Mouse (Mus musculus) spleen, adult 2 months (tissue): ENCODE results near the gene Gm17018. TPM values are rescaled to one million over a fixed set of nuclear protein-coding genes. Genes with fewer than 3 reads are reported as not detected.

ENCODE experiments used
- DNase-seq, 2 experiments: peaks; one replicate each; pipeline versions ENCODE4 v3.0.0 to v3.0.0-alpha.2; 2012 to 2021; ENCODE audit warnings: low spot score in 2 of 2, low read depth in 1 of 2
- H3K27ac ChIP-seq: fragments of 200-500 bp; 2 replicates; pipeline ENCODE4 v1.5.1; 2012; ENCODE audit warnings: low read length, inconsistent platforms; ENCODE audit not compliant: insufficient read depth
- H3K27me3 ChIP-seq: fragments of 200-500 bp; 2 replicates; pipeline ENCODE4 v1.6.1; 2012; ENCODE audit warnings: mild to moderate bottlenecking, moderate library complexity, low read length, inconsistent platforms; ENCODE audit not compliant: control insufficient read depth, insufficient read depth
- H3K36me3 ChIP-seq: fragments of 200-500 bp; 2 replicates; pipeline ENCODE4 v1.6.1; 2012; ENCODE audit warnings: mild to moderate bottlenecking, low read length, inconsistent platforms; ENCODE audit not compliant: control insufficient read depth, insufficient read depth
- H3K4me1 ChIP-seq: fragments of 200-500 bp; 2 replicates; pipeline ENCODE4 v1.6.1; 2011; ENCODE audit warnings: inconsistent platforms; ENCODE audit not compliant: control insufficient read depth, insufficient read depth, insufficient read length
- H3K4me3 ChIP-seq: fragments of 200-500 bp; 2 replicates; pipeline ENCODE4 v1.5.1; 2011; ENCODE audit warnings: mild to moderate bottlenecking, inconsistent platforms; ENCODE audit not compliant: insufficient read depth, insufficient read length; ENCODE audit errors: extremely low read depth
- CTCF ChIP-seq: fragments of 200-500 bp; IDR thresholded peaks from 2 replicates; pipeline ENCODE4 v1.5.1; 2011; ENCODE audit warnings: mild to moderate bottlenecking, inconsistent platforms; ENCODE audit not compliant: insufficient read depth, insufficient read length, insufficient replicate concordance; ENCODE audit errors: extremely low read depth
- POLR2A ChIP-seq: fragments of 200-500 bp; IDR thresholded peaks from 2 replicates; pipeline ENCODE4 v1.6.1; 2011; ENCODE audit warnings: low read depth, low read length, inconsistent platforms
- WGBS: fragments of 180-500 bp; shearing (Covaris S2); methylation state at CpG from one replicate; pipeline ENCODE4 v1.1.7; 2018; 5-methylcytosine and 5-hydroxymethylcytosine counted together
- polyA plus RNA-seq: library from polyadenylated mRNA; depleted of rRNA; stranded (reverse); fragments of >200 nt; gene quantifications from 2 replicates; pipeline ENCODE4 v1.2.3, GENCODE M21; 2012; rRNA removed

Gm17018 gene
- polyA plus RNA-seq, 1 experiment = 2.3 TPM

- no peaks in the 10 kb centered on the region for H3K27me3 ChIP-seq
- no peak for DNase-seq
- H3K4me3 ChIP-seq = no peak overlapping the region
- H3K36me3 ChIP-seq = no peaks in the 10 kb centered on the region
- no peak for TF ChIP-seq POLR2A
- H3K27ac ChIP-seq = no peak overlapping the region
- no peaks in the 10 kb centered on the region; the same call in 1 of the 2 replicates for H3K4me1 ChIP-seq
- WGBS = 87% methylated on average over 14 of the region's 14 CpGs
These were observed 59.5 kb downstream of the Gm17018 start for GRCm38 (mm10) chr19:45619744-45620501.

- no peaks in the 10 kb centered on the region for H3K36me3 ChIP-seq
- no peak overlapping the region for H3K4me3 ChIP-seq
These were observed 60.6 kb downstream of the Gm17018 start for GRCm38 (mm10) chr19:45621061-45621460.

GRCm38 (mm10) chr19:45622144-45622543 lies 61.7 kb downstream of the Gm17018 start:
- peaks cover 1% of the 10 kb centered on the region; the same call in 1 of the 2 replicates for H3K36me3 ChIP-seq
- H3K4me3 ChIP-seq = no peak overlapping the region
- H3K27ac ChIP-seq = no peak overlapping the region
- no peaks in the 10 kb centered on the region for H3K27me3 ChIP-seq
- DNase-seq = no peak
- 96% methylated on average over 5 of the region's 5 CpGs for WGBS
- H3K4me1 ChIP-seq = no peaks in the 10 kb centered on the region; the same call in 1 of the 2 replicates
- TF ChIP-seq POLR2A (no peak), CTCF (no peak)

More at GRCm38 (mm10) chr19:45621061-45621460, 60.6 kb downstream of the Gm17018 start:
- no peak overlapping the region for H3K27ac ChIP-seq
- no peaks in the 10 kb centered on the region for H3K27me3 ChIP-seq
- WGBS = 91% methylated on average over 7 of the region's 7 CpGs
- no peak for DNase-seq
- H3K4me1 ChIP-seq = no peaks in the 10 kb centered on the region; the same call in 1 of the 2 replicates
- TF ChIP-seq CTCF (no peak), POLR2A (no peak)

DNA sequence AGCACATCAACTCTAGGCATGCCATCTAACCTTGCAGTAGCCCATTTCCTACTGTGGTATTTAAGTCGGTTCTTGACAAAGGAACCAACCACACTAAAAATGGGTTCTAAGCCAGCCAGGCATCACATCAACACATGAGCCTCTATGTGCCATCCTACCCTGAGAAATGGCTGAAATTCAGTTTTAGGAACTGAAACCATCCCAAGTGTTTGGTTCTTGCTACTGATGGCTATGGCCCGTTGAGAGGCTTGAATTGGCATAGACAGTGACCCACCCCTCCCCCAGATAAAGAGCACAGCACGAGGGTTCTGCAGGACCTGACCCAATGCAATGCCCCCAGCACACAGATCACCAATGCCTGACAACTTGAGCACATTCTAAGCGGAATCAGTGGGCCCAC lies 63.3 kb downstream of the Gm17018 start:
- Histone ChIP-seq H3K27me3 (no peaks in the 10 kb centered on the region), H3K27ac (no peak overlapping the region), H3K4me1 (no peaks in the 10 kb centered on the region; the same call in 1 of the 2 replicates), H3K4me3 (no peak overlapping the region), H3K36me3 (peaks cover 4% of the 10 kb centered on the region; the same call in 1 of the 2 replicates)
- TF ChIP-seq CTCF = no peak
- TF ChIP-seq POLR2A = no peak
- no peak for DNase-seq
- 43% methylated on average over 4 of the region's 4 CpGs for WGBS

DNA sequence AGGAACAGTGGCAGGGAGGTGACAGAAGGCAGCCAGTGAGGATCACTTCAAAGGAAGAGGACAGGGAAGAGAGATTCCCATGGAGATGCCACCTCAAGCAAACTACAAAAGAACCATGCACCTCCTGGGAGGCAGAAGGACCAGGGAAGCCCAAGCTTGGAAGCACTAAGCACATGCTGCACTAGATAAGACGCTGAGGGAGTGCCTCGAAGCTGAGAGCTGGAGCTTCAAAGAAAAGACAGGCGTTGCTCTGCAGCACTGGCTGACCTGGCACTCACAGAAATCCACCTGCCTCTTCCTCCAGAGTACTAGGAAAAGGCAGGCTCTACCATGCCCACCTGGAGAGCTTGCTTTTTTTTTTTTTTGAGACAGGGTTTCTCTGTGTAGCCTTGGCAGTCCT lies 66.6 kb downstream of the Gm17018 start:
- Histone ChIP-seq H3K4me1 (no peaks in the 10 kb centered on the region; the same call in 1 of the 2 replicates), H3K27me3 (no peaks in the 10 kb centered on the region), H3K4me3 (no peak overlapping the region), H3K36me3 (peaks cover 5% of the 10 kb centered on the region; the same call in 1 of the 2 replicates), H3K27ac (no peak overlapping the region)
- no peak for TF ChIP-seq POLR2A
- TF ChIP-seq CTCF = no peak
- 60% methylated on average over 3 of the region's 3 CpGs for WGBS
- DNase-seq = no peak

DNA sequence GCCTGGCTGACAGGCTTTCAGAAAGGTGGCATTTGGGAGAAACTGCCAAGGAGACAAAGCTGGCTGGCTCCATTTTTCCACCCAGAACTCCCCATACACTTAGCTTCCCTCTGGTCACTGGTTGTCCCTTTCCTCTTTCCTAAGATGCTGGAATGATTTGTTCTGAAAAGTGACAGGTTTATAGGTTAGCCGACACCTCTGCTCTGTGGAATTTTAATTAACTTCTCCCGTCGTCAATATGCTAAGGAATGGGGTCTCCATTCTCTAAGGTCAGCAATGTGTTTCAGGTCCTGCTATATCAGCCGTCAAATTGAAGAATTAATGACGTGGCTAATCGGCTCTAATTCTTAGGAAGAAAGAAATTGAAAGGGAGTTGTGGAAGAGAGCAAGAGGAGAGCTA lies 68.2 kb downstream of the Gm17018 start:
- Histone ChIP-seq H3K27me3 (no peaks in the 10 kb centered on the region), H3K4me3 (no peak overlapping the region), H3K36me3 (peaks cover 7% of the 10 kb centered on the region), H3K4me1 (no peaks in the 10 kb centered on the region; the same call in 1 of the 2 replicates), H3K27ac (no peak overlapping the region)
- no peak for DNase-seq
- TF ChIP-seq POLR2A (no peak), CTCF (no peak)
- 93% methylated on average over 6 of the region's 6 CpGs for WGBS

GRCm38 (mm10) chr19:45629219-45629618 lies 68.8 kb downstream of the Gm17018 start:
- no peak overlapping the region for H3K27ac ChIP-seq
- H3K4me3 ChIP-seq = no peak overlapping the region
- TF ChIP-seq POLR2A = no peak
- TF ChIP-seq CTCF = no peak
- WGBS = 94% methylated on average over 3 of the region's 3 CpGs
- no peak for DNase-seq
- no peaks in the 10 kb centered on the region for H3K4me1 ChIP-seq
- H3K27me3 ChIP-seq = no peaks in the 10 kb centered on the region
- H3K36me3 ChIP-seq = peaks cover 7% of the 10 kb centered on the region

Other genes starting within 250 kb of the Gm17018 start
- gene Btrc, start 196.9 kb upstream of the Gm17018 start, polyA plus RNA-seq = 8.9 and 11.2 TPM in 2 replicates
- gene Poll, start 84 bp upstream of the Gm17018 start, polyA plus RNA-seq = 9.0 and 10.7 TPM in 2 replicates
- 81.4 and 113 TPM in 2 replicates for gene Fbxw4, start 99.7 kb downstream of the Gm17018 start, polyA plus RNA-seq
- gene Fgf8, start 182.3 kb downstream of the Gm17018 start, polyA plus RNA-seq = 0.21 and 0.22 TPM in 2 replicates
- 68.2 and 85.3 TPM in 2 replicates for gene Npm3, start 189.0 kb downstream of the Gm17018 start, polyA plus RNA-seq
- 18.9 and 21.1 TPM in 2 replicates for gene Mgea5, start 223.2 kb downstream of the Gm17018 start, polyA plus RNA-seq